ENCODE assay signal across 12 mouse cellular contexts in genomic region chr11:108145752-108146496, GRCm38 (mm10).
DNase-seq lines count a peak whose midpoint lies in the region; ATAC-seq and TF ChIP-seq lines count a peak whose summit lies in the region.
"Had no signal": no experiment of that assay in that cellular context is flagged by ENCODE, and none has a peak within 500 bp of the region (broad histone marks: within the 10 kb centered on the region; RNA-seq: fewer than 3 reads in every experiment).

No protein-coding gene starts in this region.

- peak overlapping the region; percentile 3; the same call in 1 of the 2 replicates for H3K4me3 ChIP-seq in left cerebral cortex, adult 2 months
- H3K4me3 ChIP-seq in cortical plate, adult 2 months (ENCODE audit: insufficient read depth, low read length) = no peak overlapping the region
- no peak overlapping the region for H3K4me3 ChIP-seq in forebrain, embryonic 16.5 days (replicated peaks; ENCODE audit: low read length)
- H3K4me3 ChIP-seq in midbrain, embryonic 13.5 days (replicated peaks) = no peak overlapping the region
- no peak overlapping the region for H3K4me3 ChIP-seq in thymus, adult 2 months (ENCODE audit: control insufficient read depth, insufficient read depth, low read length)

- H3K4me1 ChIP-seq in cortical plate, adult 2 months (ENCODE audit: control insufficient read depth, insufficient read depth, low read length) = peaks cover 17% of the 10 kb centered on the region
- H3K4me1 ChIP-seq in forebrain, embryonic 16.5 days (replicated peaks; ENCODE audit: control insufficient read depth, insufficient read depth, low read length) = peaks cover 40% of the 10 kb centered on the region
- H3K4me1 ChIP-seq in midbrain, embryonic 13.5 days (replicated peaks) = peaks cover 49% of the 10 kb centered on the region
- H3K4me1 ChIP-seq in thymus, adult 2 months (replicated peaks; ENCODE audit: control insufficient read depth, insufficient read depth, low read length) = no peaks in the 10 kb centered on the region

- peak overlapping the region; percentile 48 for H3K9ac ChIP-seq in forebrain, embryonic 16.5 days (replicated peaks; ENCODE audit: low read depth, low read length)
- 0 out of 2 replicates have a peak overlapping the region, but pooled peaks have one; percentile 7 for H3K9ac ChIP-seq in midbrain, embryonic 13.5 days (replicated peaks)

- H3K9me3 ChIP-seq in forebrain, embryonic 16.5 days (ENCODE audit: control insufficient read depth, low read length) = no peaks in the 10 kb centered on the region
- H3K9me3 ChIP-seq in midbrain, embryonic 13.5 days = no peaks in the 10 kb centered on the region

- TF ChIP-seq CTCF in left cerebral cortex, adult 2 months (IDR thresholded peaks at IDR 0.05) = no peak
- TF ChIP-seq CTCF in cortical plate, adult 2 months (IDR thresholded peaks at IDR 0.05; ENCODE audit: extremely low read depth, insufficient read depth, low read length) = no peak
- no peak for TF ChIP-seq CTCF in thymus, adult 2 months (IDR thresholded peaks at IDR 0.05; ENCODE audit: borderline replicate concordance, control insufficient read depth, extremely low read depth, insufficient read depth, low read length, poor library complexity)

- peak overlapping the region; percentile 83 for H3K27ac ChIP-seq in left cerebral cortex, adult 2 months
- H3K27ac ChIP-seq in cortical plate, adult 2 months (ENCODE audit: insufficient read depth, low read length) = peak overlapping the region; percentile 38; the same call in 1 of the 2 replicates
- H3K27ac ChIP-seq in forebrain, embryonic 16.5 days (ENCODE audit: low read length) = peak overlapping the region; percentile 95
- H3K27ac ChIP-seq in midbrain, embryonic 13.5 days = peak overlapping the region; percentile 72
- H3K27ac ChIP-seq in thymus, adult 2 months (ENCODE audit: control insufficient read depth, insufficient read depth, low read length) = no peak overlapping the region

- DNase-seq in left cerebral cortex, adult 2 months (ENCODE audit: extremely low spot score in 1 of 2, low spot score in 2 of 2) = no peak
- no peak for DNase-seq in left cerebral cortex, adult 11 months (ENCODE audit: low spot score)
- no peak for DNase-seq in thymus, adult 2 months
- no peak for DNase-seq in natural killer cell, adult 2 months (ENCODE audit: low spot score in 2 of 2)
- DNase-seq in cerebellum, adult 18-20 months = no peak
- DNase-seq: cerebellum, postnatal 25 days; heart, adult 18-20 months; kidney, postnatal 4 days; left cerebral cortex, postnatal 4 days had no signal

- no peaks in the 10 kb centered on the region for H3K27me3 ChIP-seq in forebrain, embryonic 16.5 days (replicated peaks; ENCODE audit: control insufficient read depth, insufficient read depth, low read length)
- 0 out of 2 replicates have a peak, but pooled peaks cover 8% of the 10 kb centered on the region for H3K27me3 ChIP-seq in midbrain, embryonic 13.5 days
- no peaks in the 10 kb centered on the region for H3K27me3 ChIP-seq in thymus, adult 2 months (ENCODE audit: control insufficient read depth, insufficient read depth, low read length)

- no peaks in the 10 kb centered on the region for H3K36me3 ChIP-seq in forebrain, embryonic 16.5 days (ENCODE audit: control insufficient read depth, insufficient read depth)
- no peaks in the 10 kb centered on the region for H3K36me3 ChIP-seq in midbrain, embryonic 13.5 days
- H3K36me3 ChIP-seq in thymus, adult 2 months (ENCODE audit: control insufficient read depth, insufficient read depth, low read length) = no peaks in the 10 kb centered on the region

- ATAC-seq in forebrain, embryonic 16.5 days = peak; percentile 81
- peak; percentile 53; the same call in 1 of the 2 replicates for ATAC-seq in midbrain, embryonic 13.5 days

- WGBS in forebrain, embryonic 16.5 days = 32% methylated on average over 13 of the region's 13 CpGs
- 57% methylated on average over 13 of the region's 13 CpGs for WGBS in midbrain, embryonic 13.5 days
- WGBS in thymus, adult 2 months = 95% methylated on average over 13 of the region's 13 CpGs

- peak overlapping the region; percentile 45 for H3K4me2 ChIP-seq in forebrain, embryonic 16.5 days (ENCODE audit: low read length)
- no peak overlapping the region for H3K4me2 ChIP-seq in midbrain, embryonic 13.5 days (replicated peaks)

- no peak for TF ChIP-seq POLR2A in cortical plate, adult 2 months (IDR thresholded peaks at IDR 0.05; ENCODE audit: extremely low read depth, insufficient read depth, low read length)
- TF ChIP-seq POLR2A in thymus, adult 2 months (IDR thresholded peaks at IDR 0.05; ENCODE audit: control insufficient read depth, extremely low read depth, insufficient read depth, low read length, poor library complexity) = no peak

- intact Hi-C loops in left cerebral cortex, adult 2 months (cut with DNase I) = no loop called here
